Mouse (Mus musculus): ENCODE measurements around the gene St6gal1.

- TF ChIP-seq CTCF (IDR thresholded peaks at IDR 0.05; ENCODE audit: borderline replicate concordance, extremely low read depth, insufficient read depth, insufficient read length): no peak
- TF ChIP-seq POLR2A (IDR thresholded peaks at IDR 0.05; ENCODE audit: borderline replicate concordance, extremely low read depth, insufficient read depth, insufficient read length, poor library complexity, severe bottlenecking): no peak
Observed at GRCm38 (mm10) chr16:23326664-23327063, 102.1 kb downstream of the St6gal1 start.

All from brain, embryonic 14.5 days (tissue).